Mouse (Mus musculus) large intestine, adult 2 months (tissue): ENCODE results near the gene Gm10447. TPM values are rescaled to one million over a fixed set of nuclear protein-coding genes. Genes with fewer than 3 reads are reported as not detected.

ENCODE experiments used
- DNase-seq: peaks from one replicate; pipeline ENCODE4 v3.0.0-alpha.2; 2012; ENCODE audit warnings: low read depth, low spot score
- WGBS: fragments of 180-500 bp; shearing (Covaris S2); methylation state at CpG from one replicate; pipeline ENCODE4 v1.1.7; 2018; 5-methylcytosine and 5-hydroxymethylcytosine counted together
- polyA plus RNA-seq: library from polyadenylated mRNA; depleted of rRNA; stranded (reverse); fragments of >200 nt; gene quantifications from 2 replicates; pipeline ENCODE4 v1.2.3, GENCODE M21; 2012; rRNA removed

Gene Gm10447
- 0.05 and 0.09 TPM in 2 replicates for polyA plus RNA-seq

DNA sequence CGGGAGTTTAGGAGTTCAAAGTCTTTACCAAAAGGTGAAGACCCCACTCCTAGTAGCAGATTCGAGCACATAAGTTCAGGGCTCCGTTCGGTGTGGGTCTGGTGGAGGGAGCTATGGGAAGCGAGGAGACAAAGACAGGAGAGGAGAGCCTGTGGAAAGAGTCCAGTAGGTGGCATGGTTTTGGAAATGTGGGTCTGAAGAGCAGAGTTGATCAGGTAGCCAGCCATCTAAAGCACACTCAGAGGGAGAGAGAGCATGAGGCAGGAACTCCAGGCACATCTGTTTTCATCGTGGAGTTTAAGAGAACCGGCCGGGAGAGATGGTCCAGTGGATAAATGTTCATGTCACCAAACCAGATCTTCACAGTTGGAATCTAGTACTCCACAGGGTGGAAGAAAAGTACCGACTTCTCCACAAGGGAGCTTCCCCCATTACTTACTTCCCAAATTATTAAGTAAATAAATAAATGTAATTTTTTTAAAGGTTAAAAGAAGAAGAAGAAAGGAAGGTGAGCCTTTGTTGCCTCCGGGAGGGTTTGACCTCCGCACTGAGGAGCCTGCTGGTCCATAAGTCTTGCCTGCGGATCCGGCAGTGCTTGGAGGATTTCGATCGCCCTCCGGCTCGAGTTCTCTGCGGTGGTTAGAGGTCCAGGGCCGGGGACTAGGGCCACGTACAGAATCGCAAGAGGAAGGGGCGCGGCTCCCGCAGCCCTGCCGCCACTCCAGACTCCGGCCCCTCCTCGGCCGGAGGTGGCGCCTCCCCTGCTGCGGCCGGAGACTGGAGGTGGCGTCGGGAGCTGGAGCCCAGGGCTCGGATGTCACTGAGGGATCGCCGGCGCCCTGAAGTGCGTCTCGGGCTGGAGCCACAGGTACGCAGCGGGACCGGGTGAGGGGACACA is at the start of gene Gm10447, which contains the start of gene Shroom1:
Gene Gm10447, minus strand, starts transcription at position 637 of the 898 bp plus-strand sequence.
Gene Shroom1, plus strand, starts transcription at position 732 of the 898 bp plus-strand sequence.
- WGBS, result 2% methylated on average over 42 of the region's 42 CpGs
- DNase-seq, result peak; percentile 32

DNA sequence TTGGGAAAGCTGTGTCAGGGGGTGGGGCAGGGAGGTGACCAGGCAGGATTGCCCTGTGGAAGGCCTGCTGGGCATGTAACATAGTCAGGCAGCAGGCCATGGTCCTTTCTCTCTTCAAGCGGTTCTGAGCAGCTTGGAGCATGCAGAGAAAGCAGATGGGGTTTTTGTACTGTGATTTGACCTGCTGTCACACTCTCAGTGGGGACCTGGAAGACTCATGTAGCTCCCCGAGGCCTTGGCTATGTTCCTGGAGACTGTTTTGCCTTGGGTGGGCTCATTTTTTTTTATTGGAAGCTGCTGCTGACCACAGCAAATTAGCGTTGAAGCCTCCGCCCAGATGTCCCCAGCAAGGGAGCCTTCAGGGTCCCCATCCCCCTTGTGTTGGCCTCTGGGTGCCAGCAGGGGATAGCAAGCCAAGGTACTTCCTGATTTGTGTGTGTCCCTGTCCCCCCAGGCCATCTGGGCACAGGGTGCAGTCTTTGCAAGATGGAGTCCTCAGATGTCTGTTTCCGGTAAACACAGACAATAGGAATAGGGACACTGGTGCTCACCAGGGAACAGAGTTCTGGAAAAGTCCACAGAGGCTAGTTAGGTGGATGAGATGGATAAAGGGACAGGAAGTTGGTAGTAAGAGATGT is 48.2 kb upstream of the Gm10447 start:
- WGBS, result 84% methylated on average over 5 of the region's 5 CpGs
- no peak for DNase-seq

DNA sequence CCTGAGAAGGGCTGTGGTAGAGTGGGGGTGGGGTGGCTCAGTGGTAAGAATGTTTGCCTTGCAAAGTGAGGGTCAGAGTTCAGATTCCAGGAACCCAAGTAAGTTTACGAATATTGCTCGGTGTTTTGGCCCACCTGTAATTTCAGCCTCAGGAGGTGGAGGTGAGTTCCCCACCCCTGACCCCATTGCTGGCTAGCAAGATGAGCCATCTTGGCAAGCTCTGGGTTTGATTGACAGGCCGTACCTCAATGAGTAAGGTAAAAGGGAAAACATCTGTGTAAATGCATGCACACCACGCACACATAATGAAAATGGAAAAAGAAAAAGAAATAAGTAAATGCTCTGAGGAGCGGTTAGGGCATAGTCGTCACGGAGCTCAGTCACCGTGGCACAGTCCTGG is 47.5 kb upstream of the Gm10447 start:
- WGBS, result 81% methylated on average over 8 of the region's 8 CpGs
- no peak for DNase-seq

GRCm38 (mm10) chr11:53503738-53504137 is 46.8 kb upstream of the Gm10447 start:
- no peak for DNase-seq
- WGBS, result 76% methylated on average over 5 of the region's 5 CpGs

- WGBS, result 70% methylated on average over 8 of the region's 8 CpGs
- no peak for DNase-seq
Observed at GRCm38 (mm10) chr11:53502039-53502765, 45.3 kb upstream of the Gm10447 start.

GRCm38 (mm10) chr11:53500569-53500968 is 43.7 kb upstream of the Gm10447 start:
- no peak for DNase-seq
- WGBS, result 9% methylated on average over 11 of the region's 11 CpGs

DNA sequence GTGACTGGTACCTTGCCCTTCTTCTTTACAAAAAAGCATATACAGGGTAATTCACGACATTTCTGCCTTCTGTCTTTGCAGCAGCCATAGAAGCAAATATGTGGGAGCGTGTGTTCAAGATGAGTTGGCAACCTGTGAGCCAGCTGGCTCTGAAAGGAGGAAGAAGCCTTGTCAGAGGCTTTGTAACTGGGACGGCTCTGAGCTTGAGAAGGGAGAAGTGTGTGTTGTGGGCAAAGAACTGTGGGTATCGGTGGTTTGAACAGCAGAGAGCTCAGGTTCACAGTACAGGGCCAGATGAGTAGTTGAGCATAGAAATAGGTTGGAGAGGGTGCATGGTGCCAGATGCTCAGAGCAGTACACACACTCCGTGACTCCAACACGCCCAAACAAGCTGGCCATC is 40.0 kb upstream of the Gm10447 start:
- 48% methylated on average over 6 of the region's 6 CpGs for WGBS
- DNase-seq, result no peak

GRCm38 (mm10) chr11:53495417-53495816 is 38.5 kb upstream of the Gm10447 start:
- no peak for DNase-seq
- WGBS, result 72% methylated on average over 6 of the region's 6 CpGs

DNA sequence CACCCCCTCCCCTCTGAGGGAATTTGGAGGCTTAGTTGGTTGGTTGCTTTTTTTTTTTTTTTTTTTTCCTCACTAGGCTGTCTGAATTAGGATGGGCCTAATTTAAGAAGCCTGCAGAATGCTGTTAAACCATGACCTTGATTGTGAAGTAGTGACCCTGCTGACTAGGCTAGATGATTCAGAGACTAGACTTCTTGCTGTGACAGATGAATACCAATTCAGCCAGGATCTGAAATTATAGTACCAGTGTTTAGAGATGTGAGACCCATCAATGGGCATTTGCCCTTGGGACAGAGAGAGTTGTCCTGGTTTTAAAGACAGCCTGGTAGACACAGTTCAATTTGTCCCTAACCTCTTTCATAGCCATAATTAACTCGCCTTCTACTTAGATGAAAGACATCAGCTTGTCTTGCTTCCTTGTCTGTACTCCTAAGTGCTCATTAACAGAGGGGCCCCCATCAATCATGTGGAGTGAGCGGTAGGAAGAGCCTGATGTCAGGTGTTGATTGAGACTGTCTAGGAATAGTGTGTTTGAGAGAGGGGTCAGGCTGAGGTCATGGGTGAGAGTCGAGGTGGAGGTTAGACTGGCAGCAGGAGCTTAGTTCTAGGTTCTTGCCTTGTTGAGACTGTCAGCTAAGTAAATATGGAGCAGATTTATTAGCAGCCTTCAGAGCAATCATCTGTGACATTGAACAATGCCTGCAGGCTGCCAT is 36.5 kb upstream of the Gm10447 start:
- 71% methylated on average over 3 of the region's 3 CpGs for WGBS
- DNase-seq, result no peak

DNA sequence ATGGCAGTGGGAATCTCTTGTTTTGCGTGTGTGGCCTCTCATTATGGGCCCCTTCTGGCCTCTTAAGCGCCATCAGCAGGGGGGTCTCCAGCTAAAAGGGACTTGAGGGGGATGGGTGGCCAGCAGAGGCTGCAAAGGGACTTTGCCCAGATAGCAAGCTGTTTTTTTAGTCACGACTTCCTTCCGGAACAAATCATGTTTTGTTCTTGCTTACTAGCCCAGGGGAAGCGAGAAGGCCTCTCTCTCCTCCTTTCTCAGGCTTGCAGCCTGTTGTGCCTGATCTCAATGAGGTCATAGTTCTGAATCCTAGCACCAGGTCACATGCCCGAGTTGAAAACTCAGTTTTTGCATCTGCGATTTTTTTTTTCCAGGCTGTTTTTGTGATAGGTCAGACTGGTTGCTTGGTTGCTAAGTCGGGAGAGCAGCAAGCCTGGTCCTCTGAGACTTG is 35.1 kb upstream of the Gm10447 start:
- DNase-seq, result no peak
- 31% methylated on average over 8 of the region's 8 CpGs for WGBS

DNA sequence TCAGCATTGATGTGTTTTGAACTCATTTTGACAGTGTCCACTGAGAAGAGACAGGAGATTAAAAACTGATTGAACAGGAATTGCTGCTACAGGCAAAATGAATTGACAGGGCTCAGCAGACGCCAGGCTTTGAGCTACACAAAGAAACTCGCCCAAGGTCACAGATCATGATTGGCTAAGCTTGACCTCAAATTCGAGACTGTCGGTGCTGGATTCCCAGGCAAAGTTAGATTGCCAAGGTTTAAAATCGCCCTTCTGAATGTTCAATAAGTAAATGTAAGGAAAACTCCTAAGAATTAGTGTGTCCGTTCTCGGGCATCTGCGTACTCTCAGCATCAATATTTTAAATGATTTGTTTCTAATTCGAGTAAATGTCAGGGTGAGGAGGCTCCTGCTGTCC is 32.5 kb upstream of the Gm10447 start:
- WGBS, result 89% methylated on average over 9 of the region's 9 CpGs
- DNase-seq, result no peak

DNA sequence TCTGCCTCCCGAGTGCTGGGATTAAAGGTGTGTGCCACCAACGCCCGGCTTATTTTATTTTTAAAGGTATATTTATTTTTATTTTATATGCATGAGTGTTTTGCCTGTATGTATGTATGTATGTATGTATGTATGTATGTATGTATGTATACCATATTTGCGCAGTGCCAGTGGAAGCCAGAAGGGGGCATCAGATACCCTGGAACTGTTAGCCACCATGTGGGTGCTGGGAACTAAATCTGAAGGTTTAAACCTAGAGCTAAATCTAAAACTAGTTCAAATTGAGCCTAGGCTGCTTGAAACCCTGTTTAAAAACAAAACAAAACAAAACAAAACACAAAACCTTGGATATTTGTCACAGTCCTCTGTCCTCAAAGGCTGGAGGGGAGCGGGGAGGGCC is 32.1 kb upstream of the Gm10447 start:
- no peak for DNase-seq
- 98% methylated on average over 5 of the region's 5 CpGs for WGBS

DNA sequence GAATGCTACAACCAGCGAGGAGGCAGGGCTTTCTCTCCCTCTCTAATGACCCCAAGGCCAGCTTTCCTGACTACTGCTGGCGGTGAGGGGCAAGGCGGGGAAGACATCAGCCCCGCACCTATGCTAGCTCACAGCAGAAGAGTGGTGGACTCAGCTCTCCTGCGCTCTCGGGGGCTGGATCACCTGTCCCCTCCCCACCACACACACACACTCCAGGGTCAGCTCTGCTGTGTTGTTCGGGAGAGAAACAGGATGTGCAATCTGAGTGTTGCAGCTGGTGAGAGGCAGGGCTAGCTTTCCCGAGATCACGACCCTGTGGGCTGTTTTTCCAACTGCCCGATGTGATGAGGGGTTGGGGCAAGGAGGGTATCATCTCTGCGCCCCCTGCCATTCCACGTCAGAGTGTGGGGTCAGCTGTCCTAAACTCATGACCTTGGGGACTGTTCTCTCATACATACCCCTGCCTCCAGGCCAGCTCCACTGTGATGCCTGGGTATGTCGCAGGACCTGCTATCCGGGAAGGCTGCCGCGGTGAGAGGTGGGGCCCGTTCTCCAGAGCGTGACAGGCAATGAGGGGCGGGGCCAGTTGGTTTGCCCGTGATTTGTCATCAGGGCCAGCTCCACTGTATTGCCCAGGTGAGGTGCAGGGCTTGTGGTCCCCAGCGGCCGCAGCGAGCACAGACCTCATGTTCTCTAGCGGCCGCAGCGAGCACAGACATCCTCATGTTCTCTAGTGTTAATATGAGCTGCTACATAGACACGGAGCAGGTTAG is 30.1 kb upstream of the Gm10447 start:
- 17% methylated on average over 27 of the region's 27 CpGs for WGBS
- no peak for DNase-seq

- 88% methylated on average over 3 of the region's 3 CpGs for WGBS
- DNase-seq, result no peak
Observed at GRCm38 (mm10) chr11:53486351-53486750, 29.4 kb upstream of the Gm10447 start.

DNA sequence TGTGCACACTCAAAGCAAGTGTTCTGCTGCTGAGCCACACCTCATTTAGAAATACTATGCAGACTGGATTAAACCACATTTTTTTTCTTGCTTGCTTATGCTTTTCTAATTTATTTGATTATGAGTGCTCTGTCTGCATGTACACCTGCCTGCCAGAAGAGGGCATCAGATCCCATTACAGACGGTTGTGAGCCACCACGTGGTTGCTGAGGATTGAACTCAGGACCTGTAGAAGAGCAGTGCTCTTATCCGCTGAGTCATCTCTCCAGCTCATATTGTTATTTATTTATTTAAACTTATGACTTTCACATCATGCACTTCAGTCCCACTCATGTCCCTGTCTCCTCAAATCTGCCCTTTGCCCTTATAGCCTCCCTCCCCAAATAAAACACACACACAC is 28.8 kb upstream of the Gm10447 start:
- WGBS, result 35% methylated on average over 3 of the region's 3 CpGs
- DNase-seq, result no peak

DNA sequence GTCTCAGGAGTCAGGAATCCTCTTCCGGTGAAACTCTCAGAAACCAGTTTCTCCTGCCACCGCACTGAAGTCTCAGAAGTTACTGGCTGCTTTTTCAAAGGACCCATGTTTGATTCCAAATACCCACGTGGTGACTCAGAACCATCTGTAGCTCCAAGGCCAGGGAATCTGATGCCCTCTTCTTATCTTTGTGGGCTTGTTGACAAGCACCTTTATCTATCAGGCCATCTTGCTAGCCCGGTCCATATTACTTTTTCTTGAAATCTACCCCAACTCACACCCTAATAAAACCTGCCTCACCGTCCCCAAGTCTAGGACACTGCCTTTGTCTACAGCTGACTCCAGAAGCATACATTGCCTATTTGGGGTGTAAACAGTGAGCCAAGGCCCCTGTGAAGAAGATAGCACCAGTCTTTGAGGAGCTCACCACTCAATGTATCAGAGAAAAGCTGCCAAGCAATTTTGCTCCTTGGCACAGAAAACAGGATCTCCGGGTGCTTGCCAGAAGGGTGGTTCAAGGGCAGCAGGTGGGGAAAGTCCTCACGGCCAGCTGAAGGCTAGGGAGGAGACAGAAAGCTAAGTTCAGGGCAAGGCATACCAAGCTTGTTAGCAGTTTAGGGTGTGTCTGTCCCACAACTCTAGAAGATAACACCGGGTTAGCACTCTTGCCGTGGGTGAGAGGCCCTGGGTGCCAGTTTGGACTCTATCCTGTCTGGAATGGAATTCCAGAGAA is 26.4 kb upstream of the Gm10447 start:
- 36% methylated on average over 9 of the region's 9 CpGs for WGBS
- DNase-seq, result peak; percentile 51

GRCm38 (mm10) chr11:53481088-53481730 is 24.3 kb upstream of the Gm10447 start:
- no peak for DNase-seq
- 91% methylated on average over 4 of the region's 4 CpGs for WGBS
